Mouse (Mus musculus) kidney, adult 2 months (tissue): ENCODE data around the gene Tnxb. TPM values are rescaled to one million over a fixed set of nuclear protein-coding genes. Genes with fewer than 3 reads are reported as not detected.
"Not testable (repeated sequence)": the region's sequence is repeated elsewhere in the genome, so short reads cannot be mapped to it uniquely, and the experiment has no call there.

Experiments
- DNase-seq: peaks from one replicate; pipeline ENCODE4 v3.0.0; 2021
- H3K27ac ChIP-seq: fragments of 200-500 bp; 2 replicates; pipeline ENCODE4 v1.5.1; 2012; ENCODE audit warnings: low read depth, low read length, control low read depth, inconsistent platforms; ENCODE audit not compliant: insufficient read depth
- H3K27me3 ChIP-seq: fragments of 200-500 bp; replicated peaks from 2 replicates; pipeline ENCODE4 v1.6.1; 2012; ENCODE audit warnings: mild to moderate bottlenecking, moderate library complexity, low read length, inconsistent platforms; ENCODE audit not compliant: control insufficient read depth, insufficient read depth
- H3K36me3 ChIP-seq: fragments of 200-500 bp; 2 replicates; pipeline ENCODE4 v1.6.1; 2012; ENCODE audit warnings: mild to moderate bottlenecking, moderate library complexity, low read length, inconsistent platforms; ENCODE audit not compliant: control insufficient read depth, insufficient read depth
- H3K4me1 ChIP-seq: fragments of 200-500 bp; 2 replicates; pipeline ENCODE4 v1.6.1; 2011; ENCODE audit warnings: low read length; ENCODE audit not compliant: control insufficient read depth, insufficient read depth
- H3K4me3 ChIP-seq: fragments of 200-500 bp; 2 replicates; pipeline ENCODE4 v1.5.1; 2011; ENCODE audit warnings: mild to moderate bottlenecking, low read depth, low read length, control low read depth; ENCODE audit not compliant: insufficient read depth
- CTCF ChIP-seq: fragments of 200-500 bp; conservative IDR thresholded peaks from 2 replicates; pipeline ENCODE4 v1.5.1; 2011; ENCODE audit warnings: low read depth, mild to moderate bottlenecking, control low read depth, low read length, moderate library complexity, mixed read lengths; ENCODE audit not compliant: insufficient read depth, insufficient read length
- POLR2A ChIP-seq: fragments of 200-500 bp; IDR thresholded peaks from one replicate; pipeline ENCODE4 v1.6.1; 2011; ENCODE audit warnings: low read depth, low read length, control low read depth
- WGBS: fragments of 180-500 bp; shearing (Covaris S2); methylation state at CpG from one replicate; pipeline ENCODE4 v1.1.7; 2018; 5-methylcytosine and 5-hydroxymethylcytosine counted together
- polyA plus RNA-seq: library from polyadenylated mRNA; depleted of rRNA; stranded (reverse); fragments of >200 nt; gene quantifications from 2 replicates; pipeline ENCODE4 v1.2.3, GENCODE M21; 2012

Gene Tnxb
- polyA plus RNA-seq, 1 experiment: 5.5 TPM

GRCm38 (mm10) chr17:34688889-34689288, 18.6 kb downstream of the Tnxb start:
- no peaks in the 10 kb centered on the region for H3K27me3 ChIP-seq
- TF ChIP-seq POLR2A: no peak
- TF ChIP-seq CTCF: no peak
- no peak for DNase-seq
- no peaks in the 10 kb centered on the region for H3K4me1 ChIP-seq
- no peak overlapping the region for H3K4me3 ChIP-seq
- WGBS: 93% methylated on average over 7 of the region's 7 CpGs
- H3K27ac ChIP-seq: no peak overlapping the region
- no peaks in the 10 kb centered on the region for H3K36me3 ChIP-seq

GRCm38 (mm10) chr17:34690458-34690857, 20.1 kb downstream of the Tnxb start:
- peak; percentile 75 for DNase-seq
- TF ChIP-seq POLR2A (no peak), CTCF (no peak)
- Histone ChIP-seq H3K27me3 (no peaks in the 10 kb centered on the region), H3K4me3 (no peak overlapping the region), H3K36me3 (no peaks in the 10 kb centered on the region), H3K27ac (no peak overlapping the region), H3K4me1 (no peaks in the 10 kb centered on the region)
- 23% methylated on average over 4 of the region's 4 CpGs for WGBS

- WGBS: 72% methylated on average over 7 of the region's 7 CpGs
- TF ChIP-seq CTCF (no peak), POLR2A (no peak)
- Histone ChIP-seq H3K4me3 (no peak overlapping the region), H3K36me3 (no peaks in the 10 kb centered on the region), H3K4me1 (no peaks in the 10 kb centered on the region), H3K27me3 (no peaks in the 10 kb centered on the region), H3K27ac (peak overlapping the region; percentile 58)
- DNase-seq: peak; percentile 68
Measured at GRCm38 (mm10) chr17:34692906-34693305, 22.6 kb downstream of the Tnxb start.

GRCm38 (mm10) chr17:34699575-34700408, 29.5 kb downstream of the Tnxb start:
- 55% methylated on average over 14 of the region's 14 CpGs for WGBS
- H3K4me1 ChIP-seq: no peaks in the 10 kb centered on the region

GRCm38 (mm10) chr17:34700671-34701071, 30.3 kb downstream of the Tnxb start:
- Histone ChIP-seq H3K36me3 (no peaks in the 10 kb centered on the region), H3K4me3 (no peak overlapping the region), H3K27me3 (no peaks in the 10 kb centered on the region), H3K4me1 (no peaks in the 10 kb centered on the region), H3K27ac (no peak overlapping the region)
- no peak for DNase-seq
- WGBS: 71% methylated on average over 2 of the region's 2 CpGs
- no peak for TF ChIP-seq POLR2A
- no peak for TF ChIP-seq CTCF

More at GRCm38 (mm10) chr17:34699575-34700408, 29.5 kb downstream of the Tnxb start:
- Histone ChIP-seq H3K36me3 (no peaks in the 10 kb centered on the region), H3K27ac (no peak overlapping the region), H3K27me3 (no peaks in the 10 kb centered on the region), H3K4me3 (no peak overlapping the region)
- DNase-seq: no peak
- TF ChIP-seq POLR2A (no peak), CTCF (no peak)

- H3K4me3 ChIP-seq, H3K36me3 ChIP-seq, DNase-seq, H3K4me1 ChIP-seq, H3K27me3 ChIP-seq, H3K27ac ChIP-seq: not testable (repeated sequence)
- WGBS: 86% methylated on average over 2 of the region's 2 CpGs
Measured at GRCm38 (mm10) chr17:34706476-34706875, 36.1 kb downstream of the Tnxb start.

- Histone ChIP-seq H3K27me3 (no peaks in the 10 kb centered on the region), H3K36me3 (no peaks in the 10 kb centered on the region), H3K4me3 (no peak overlapping the region), H3K27ac (no peak overlapping the region), H3K4me1 (no peaks in the 10 kb centered on the region)
- TF ChIP-seq POLR2A (no peak), CTCF (peak; percentile 57)
- WGBS: 37% methylated on average over 6 of the region's 6 CpGs
- DNase-seq: peak; percentile 76
Measured at GRCm38 (mm10) chr17:34712951-34713350, 42.6 kb downstream of the Tnxb start.

- peak; percentile 66 for DNase-seq
- not testable (repeated sequence) for H3K27ac ChIP-seq, H3K4me1 ChIP-seq, H3K36me3 ChIP-seq, H3K4me3 ChIP-seq, H3K27me3 ChIP-seq
- WGBS: 75% methylated on average over 9 of the region's 9 CpGs
Measured at GRCm38 (mm10) chr17:34714181-34714907, 44.0 kb downstream of the Tnxb start.

- H3K36me3 ChIP-seq, H3K4me3 ChIP-seq, DNase-seq, H3K4me1 ChIP-seq, H3K27me3 ChIP-seq, H3K27ac ChIP-seq: not testable (repeated sequence)
- WGBS: 70% methylated on average over 5 of the region's 5 CpGs
Measured at GRCm38 (mm10) chr17:34714908-34715445, 44.6 kb downstream of the Tnxb start.

- H3K4me1 ChIP-seq, H3K36me3 ChIP-seq, DNase-seq, H3K27me3 ChIP-seq, H3K27ac ChIP-seq, H3K4me3 ChIP-seq: not testable (repeated sequence)
- WGBS: 91% methylated on average over 6 of the region's 7 CpGs
Measured at GRCm38 (mm10) chr17:34715451-34715850, 45.1 kb downstream of the Tnxb start.
